Mouse (Mus musculus): ENCODE measurements around the gene Ebna1bp2. TPM values are rescaled to one million over a fixed set of nuclear protein-coding genes. Genes with fewer than 3 reads are reported as not detected.

Ebna1bp2 gene
- polyA plus RNA-seq, 1 experiment: 21.6 TPM

GRCm38 (mm10) chr4:118609836-118610235 lies 10.8 kb upstream of the Ebna1bp2 start:
- 46% methylated on average over 3 of the region's 3 CpGs for WGBS
- DNase-seq: no peak
- TF ChIP-seq CTCF (IDR thresholded peaks at IDR 0.05; ENCODE audit: insufficient read depth, low read length) (no peak), POLR2A (IDR thresholded peaks at IDR 0.05; ENCODE audit: borderline replicate concordance, extremely low read depth, low read depth, low read length) (no peak)
- Histone ChIP-seq H3K4me1 (ENCODE audit: control insufficient read depth, insufficient read depth, low read length) (no peaks in the 10 kb centered on the region), H3K4me3 (replicated peaks; ENCODE audit: extremely low read depth, low read depth, low read length) (no peak overlapping the region)

- TF ChIP-seq CTCF (IDR thresholded peaks at IDR 0.05; ENCODE audit: insufficient read depth, low read length): peak; percentile 30; the same call in 1 of the 2 replicates
- no peak for TF ChIP-seq POLR2A (IDR thresholded peaks at IDR 0.05; ENCODE audit: borderline replicate concordance, extremely low read depth, low read depth, low read length)
- peak; percentile 21 for DNase-seq
- 27% methylated on average over 11 of the region's 11 CpGs for WGBS
- H3K4me1 ChIP-seq (ENCODE audit: control insufficient read depth, insufficient read depth, low read length): no peaks in the 10 kb centered on the region
- no peak overlapping the region for H3K4me3 ChIP-seq (replicated peaks; ENCODE audit: extremely low read depth, low read depth, low read length)
Measured at GRCm38 (mm10) chr4:118612619-118613018, 8.0 kb upstream of the Ebna1bp2 start.

GRCm38 (mm10) chr4:118615412-118615811 lies 5.2 kb upstream of the Ebna1bp2 start:
- TF ChIP-seq CTCF (IDR thresholded peaks at IDR 0.05; ENCODE audit: insufficient read depth, low read length): no peak
- TF ChIP-seq POLR2A (IDR thresholded peaks at IDR 0.05; ENCODE audit: borderline replicate concordance, extremely low read depth, low read depth, low read length): no peak
- WGBS: 75% methylated on average over 11 of the region's 11 CpGs
- Histone ChIP-seq H3K4me1 (ENCODE audit: control insufficient read depth, insufficient read depth, low read length) (no peaks in the 10 kb centered on the region), H3K4me3 (replicated peaks; ENCODE audit: extremely low read depth, low read depth, low read length) (no peak overlapping the region)
- no peak for DNase-seq

GRCm38 (mm10) chr4:118620967-118621320 lies 345 bp downstream of the Ebna1bp2 start:
- no peak for DNase-seq
- peaks cover 6% of the 10 kb centered on the region for H3K4me1 ChIP-seq (ENCODE audit: control insufficient read depth, insufficient read depth, low read length)
- under 1% methylated on average over 23 of the region's 23 CpGs for WGBS
- peak overlapping the region; percentile 97 for H3K4me3 ChIP-seq (replicated peaks; ENCODE audit: extremely low read depth, low read depth, low read length)
- TF ChIP-seq CTCF (IDR thresholded peaks at IDR 0.05; ENCODE audit: insufficient read depth, low read length): no peak
- no peak for TF ChIP-seq POLR2A (IDR thresholded peaks at IDR 0.05; ENCODE audit: borderline replicate concordance, extremely low read depth, low read depth, low read length)

- no peak for TF ChIP-seq CTCF (IDR thresholded peaks at IDR 0.05; ENCODE audit: insufficient read depth, low read length)
- no peak for TF ChIP-seq POLR2A (IDR thresholded peaks at IDR 0.05; ENCODE audit: borderline replicate concordance, extremely low read depth, low read depth, low read length)
- peaks cover 6% of the 10 kb centered on the region for H3K4me1 ChIP-seq (ENCODE audit: control insufficient read depth, insufficient read depth, low read length)
- H3K4me3 ChIP-seq (replicated peaks; ENCODE audit: extremely low read depth, low read depth, low read length): no peak overlapping the region
- no peak for DNase-seq
- WGBS: 83% methylated on average over 9 of the region's 9 CpGs
Measured at GRCm38 (mm10) chr4:118621781-118622180, 1.2 kb downstream of the Ebna1bp2 start.

GRCm38 (mm10) chr4:118630261-118630660 lies 9.7 kb downstream of the Ebna1bp2 start:
- Histone ChIP-seq H3K4me3 (replicated peaks; ENCODE audit: extremely low read depth, low read depth, low read length) (no peak overlapping the region), H3K4me1 (ENCODE audit: control insufficient read depth, insufficient read depth, low read length) (no peaks in the 10 kb centered on the region)
- WGBS: 89% methylated on average over 5 of the region's 5 CpGs
- TF ChIP-seq CTCF (IDR thresholded peaks at IDR 0.05; ENCODE audit: insufficient read depth, low read length) (no peak), POLR2A (IDR thresholded peaks at IDR 0.05; ENCODE audit: borderline replicate concordance, extremely low read depth, low read depth, low read length) (no peak)
- no peak for DNase-seq

GRCm38 (mm10) chr4:118642346-118643190 lies 22.0 kb downstream of the Ebna1bp2 start:
- no peak for TF ChIP-seq CTCF (IDR thresholded peaks at IDR 0.05; ENCODE audit: insufficient read depth, low read length)
- TF ChIP-seq POLR2A (IDR thresholded peaks at IDR 0.05; ENCODE audit: borderline replicate concordance, extremely low read depth, low read depth, low read length): no peak
- Histone ChIP-seq H3K4me1 (ENCODE audit: control insufficient read depth, insufficient read depth, low read length) (no peaks in the 10 kb centered on the region), H3K4me3 (replicated peaks; ENCODE audit: extremely low read depth, low read depth, low read length) (no peak overlapping the region)
- DNase-seq: no peak
- 34% methylated on average over 20 of the region's 20 CpGs for WGBS

GRCm38 (mm10) chr4:118645234-118645633 lies 24.6 kb downstream of the Ebna1bp2 start:
- DNase-seq: peak; percentile 42
- 3% methylated on average over 2 of the region's 2 CpGs for WGBS
- Histone ChIP-seq H3K4me1 (ENCODE audit: control insufficient read depth, insufficient read depth, low read length) (no peaks in the 10 kb centered on the region), H3K4me3 (replicated peaks; ENCODE audit: extremely low read depth, low read depth, low read length) (no peak overlapping the region)
- peak; percentile 82 for TF ChIP-seq CTCF (IDR thresholded peaks at IDR 0.05; ENCODE audit: insufficient read depth, low read length)
- TF ChIP-seq POLR2A (IDR thresholded peaks at IDR 0.05; ENCODE audit: borderline replicate concordance, extremely low read depth, low read depth, low read length): no peak

- DNase-seq: no peak
- H3K4me1 ChIP-seq (ENCODE audit: control insufficient read depth, insufficient read depth, low read length): no peaks in the 10 kb centered on the region
- no peak within 1 kb of the TSS for H3K4me3 ChIP-seq (replicated peaks; ENCODE audit: extremely low read depth, low read depth, low read length)
- no peak for TF ChIP-seq POLR2A (IDR thresholded peaks at IDR 0.05; ENCODE audit: borderline replicate concordance, extremely low read depth, low read depth, low read length)
- no peak for TF ChIP-seq CTCF (IDR thresholded peaks at IDR 0.05; ENCODE audit: insufficient read depth, low read length)
Measured at GRCm38 (mm10) chr4:118658652-118659051, 38.1 kb downstream of the Ebna1bp2 start, which contains the start of gene Olfr62. Gene Olfr62, plus strand, starts transcription at chr4:118658952.

Other genes starting within 250 kb of the Ebna1bp2 start
- gene Szt2, start 211.5 kb upstream of the Ebna1bp2 start, polyA plus RNA-seq (2012; rRNA removed): 48.5 and 54.4 TPM in 2 replicates
- 20.8 and 38.4 TPM in 2 replicates for gene Med8, start 211.5 kb upstream of the Ebna1bp2 start, polyA plus RNA-seq (2012; rRNA removed)
- gene Elovl1, start 192.7 kb upstream of the Ebna1bp2 start, polyA plus RNA-seq (2012; rRNA removed): 978 and 1,062 TPM in 2 replicates
- gene Cdc20, start 183.4 kb upstream of the Ebna1bp2 start, polyA plus RNA-seq (2012; rRNA removed): 6.1 and 10.1 TPM in 2 replicates
- 1.1 and 1.8 TPM in 2 replicates for gene Mpl, start 163.3 kb upstream of the Ebna1bp2 start, polyA plus RNA-seq (2012; rRNA removed)
- 245 and 308 TPM in 2 replicates for gene Tie1, start 130.7 kb upstream of the Ebna1bp2 start, polyA plus RNA-seq (2012; rRNA removed)
- 17.0 and 17.7 TPM in 2 replicates for gene 2610528J11Rik, start 93.8 kb upstream of the Ebna1bp2 start, polyA plus RNA-seq (2012; rRNA removed)
- 32.4 and 47.5 TPM in 2 replicates for gene Tmem125, start 76.8 kb upstream of the Ebna1bp2 start, polyA plus RNA-seq (2012; rRNA removed)
- 1.3 and 2.5 TPM in 2 replicates for gene Cfap57, start within 50 bp of the Ebna1bp2 start, polyA plus RNA-seq (2012; rRNA removed)
- not detected in 2 replicates for gene Olfr62, start 38.2 kb downstream of the Ebna1bp2 start, polyA plus RNA-seq (2012; rRNA removed)
- gene Olfr1342, start 72.0 kb downstream of the Ebna1bp2 start, polyA plus RNA-seq (2012; rRNA removed): 7.2 and 12.8 TPM in 2 replicates
- gene Olfr1341, start 82.7 kb downstream of the Ebna1bp2 start, polyA plus RNA-seq (2012; rRNA removed): not detected in 2 replicates
- gene Olfr1340, start 99.3 kb downstream of the Ebna1bp2 start, polyA plus RNA-seq (2012; rRNA removed): not detected in 2 replicates
- gene Olfr1339, start 111.4 kb downstream of the Ebna1bp2 start, polyA plus RNA-seq (2012; rRNA removed): not detected in 2 replicates
- gene Olfr1338, start 137.9 kb downstream of the Ebna1bp2 start, polyA plus RNA-seq (2012; rRNA removed): not detected in 2 replicates
- gene Olfr1337, start 161.8 kb downstream of the Ebna1bp2 start, polyA plus RNA-seq (2012; rRNA removed): not detected in 2 replicates
- not detected in 2 replicates for gene Olfr1335, start 189.1 kb downstream of the Ebna1bp2 start, polyA plus RNA-seq (2012; rRNA removed)
- gene Olfr1333, start 215.5 kb downstream of the Ebna1bp2 start, polyA plus RNA-seq (2012; rRNA removed): not detected in 2 replicates
- not detected in 2 replicates for gene Olfr1331, start 243.8 kb downstream of the Ebna1bp2 start, polyA plus RNA-seq (2012; rRNA removed)